Mouse (Mus musculus) duodenum, adult 2 months (tissue): ENCODE measurements around the gene Phyh. TPM values are rescaled to one million over a fixed set of nuclear protein-coding genes. Genes with fewer than 3 reads are reported as not detected.

Source experiments
- polyA plus RNA-seq: library from polyadenylated mRNA; depleted of rRNA; stranded (reverse); fragments of >200 nt; gene quantifications from 2 replicates; pipeline ENCODE4 v1.2.3, GENCODE M21; 2012; ENCODE audit warnings: low replicate concordance; rRNA removed

Phyh gene
- 125 and 178 TPM in 2 replicates for polyA plus RNA-seq

GRCm38 (mm10) chr2:4918860-4919739 is at the start of gene Phyh:
Phyh (plus strand) TSS chr2:4919019.

GRCm38 (mm10) chr2:4881350-4882248 is 37.2 kb upstream of the Phyh start, which contains the start of gene Sephs1:
Sephs1 (plus strand) TSS chr2:4881564.

GRCm38 (mm10) chr2:4975807-4976206 is 57.0 kb downstream of the Phyh start, which contains the start of gene Ucma:
Ucma (plus strand) TSS chr2:4976122.

Other genes starting within 250 kb of the Phyh start
- 4.0 and 9.3 TPM in 2 replicates for gene Bend7, start 201.2 kb upstream of the Phyh start, polyA plus RNA-seq
- gene Sephs1, start 37.5 kb upstream of the Phyh start, polyA plus RNA-seq: 6.6 and 7.2 TPM in 2 replicates
- not detected in 2 replicates for gene Ucma, start 57.1 kb downstream of the Phyh start, polyA plus RNA-seq
- 5.3 and 6.0 TPM in 2 replicates for gene Mcm10, start 93.8 kb downstream of the Phyh start, polyA plus RNA-seq
- gene Optn, start 145.0 kb downstream of the Phyh start, polyA plus RNA-seq: 10.7 and 44.6 TPM in 2 replicates
- 4.6 and 10.7 TPM in 2 replicates for gene Ccdc3, start 218.8 kb downstream of the Phyh start, polyA plus RNA-seq